In the genomic region with DNA sequence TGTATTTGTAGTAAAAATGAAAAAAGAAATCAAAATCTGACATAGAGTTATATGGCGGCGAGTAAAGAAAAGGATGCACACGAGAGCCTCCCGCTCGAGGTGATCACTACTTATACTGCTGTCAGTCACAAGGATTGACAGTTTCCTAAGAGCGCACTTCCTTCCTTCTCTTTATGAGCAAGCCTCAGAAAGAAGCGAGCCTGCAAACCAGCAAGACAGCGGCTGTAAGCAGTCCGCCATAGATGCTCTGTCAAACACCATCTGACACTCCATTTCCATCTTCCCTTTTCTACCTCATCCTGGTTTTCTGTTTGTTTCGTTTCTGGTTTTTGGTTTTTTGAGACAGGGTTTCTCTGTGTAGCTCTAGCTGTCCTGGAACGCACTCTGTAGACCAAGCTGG, we compare ENCODE assay signal across 31 mouse cellular contexts.
DNase-seq lines count a peak whose midpoint lies in the region; ATAC-seq lines count a peak whose summit lies in the region.
"Had no signal": no experiment of that assay in that cellular context is flagged by ENCODE, and none has a peak within 500 bp of the region (broad histone marks: within the 10 kb centered on the region; RNA-seq: fewer than 3 reads in every experiment).

No protein-coding gene starts in this region.

- WGBS in macrophage (ENCODE audit: missing documents): 22% methylated on average over 11 of the region's 11 CpGs
- 86% methylated on average over 11 of the region's 11 CpGs for WGBS in hindbrain, embryonic 16.5 days

- DNase-seq in lung, postnatal 36 days: peak; percentile 23
- DNase-seq in lung, postnatal 25 days (ENCODE audit: low spot score): no peak
- DNase-seq in splenic B cell, adult 2 months (ENCODE audit: low read depth, low spot score): peak; percentile 1
- no peak for DNase-seq in cerebellum, adult 11 months
- DNase-seq: adrenal gland, adult 2 months; cerebellum, adult 11-12 months; cerebellum, adult 9-11 months; gastrocnemius, postnatal 10 days; heart, postnatal 36 days; kidney, adult 9 months; kidney, postnatal 10 days; lung, postnatal 14 days; midbrain, embryonic 14.5 days; right cerebral cortex, adult 18-20 months; right cerebral cortex, postnatal 4 days; thymus, postnatal 14 days had no signal

- H3K27me3 ChIP-seq in splenic B cell, adult 2 months (ENCODE audit: control insufficient read depth, insufficient read depth, low read length, poor library complexity, severe bottlenecking): no peaks in the 10 kb centered on the region
- no peaks in the 10 kb centered on the region for H3K27me3 ChIP-seq in hindbrain, embryonic 16.5 days (replicated peaks; ENCODE audit: control insufficient read depth, insufficient read depth, low read length)
- H3K27me3 ChIP-seq: CH12.LX; embryonic facial prominence, embryonic 13.5 days; hindbrain, embryonic 13.5 days; limb, embryonic 13.5 days; stomach, embryonic 15.5 days had no signal

- no peak overlapping the region for H3K4me3 ChIP-seq in macrophage (ENCODE audit: inconsistent target)
- H3K4me3 ChIP-seq in hindbrain, embryonic 16.5 days (ENCODE audit: low read length): no peak overlapping the region
- H3K4me3 ChIP-seq: embryonic facial prominence, embryonic 13.5 days; erythroblast, embryonic 14.5 days; heart, embryonic 10.5 days; hindbrain, embryonic 13.5 days; limb, embryonic 13.5 days; stomach, embryonic 15.5 days had no signal

- H3K36me3 ChIP-seq in macrophage (ENCODE audit: inconsistent target): no peaks in the 10 kb centered on the region
- H3K36me3 ChIP-seq in splenic B cell, adult 2 months (ENCODE audit: control insufficient read depth, insufficient read depth, low read length, poor library complexity, severe bottlenecking): no peaks in the 10 kb centered on the region
- no peaks in the 10 kb centered on the region for H3K36me3 ChIP-seq in hindbrain, embryonic 16.5 days (ENCODE audit: control insufficient read depth, insufficient read depth, low read length)
- H3K36me3 ChIP-seq: embryonic facial prominence, embryonic 13.5 days; heart, embryonic 10.5 days; hindbrain, embryonic 13.5 days; limb, embryonic 13.5 days; stomach, embryonic 15.5 days had no signal

- no peaks in the 10 kb centered on the region for H3K9me3 ChIP-seq in hindbrain, embryonic 16.5 days (ENCODE audit: control insufficient read depth, low read length)
- H3K9me3 ChIP-seq: embryonic facial prominence, embryonic 13.5 days; heart, embryonic 10.5 days; hindbrain, embryonic 13.5 days; limb, embryonic 13.5 days; stomach, embryonic 15.5 days had no signal

- ATAC-seq in common myeloid progenitor, adult 5-6 weeks (replicated peaks; ENCODE audit: low read depth, poor library complexity, severe bottlenecking): peak; percentile 62
- no peak for ATAC-seq in hindbrain, embryonic 16.5 days
- ATAC-seq: activated CD4-positive, CD25-positive, alpha-beta regulatory T cell, adult 4 months; forebrain, embryonic 16.5 days; intestine, postnatal 0 days had no signal

- H3K4me2 ChIP-seq in hindbrain, embryonic 16.5 days (ENCODE audit: low read length): no peak overlapping the region
- H3K4me2 ChIP-seq: embryonic facial prominence, embryonic 13.5 days; hindbrain, embryonic 13.5 days; limb, embryonic 13.5 days; lung, embryonic 14.5 days; stomach, embryonic 15.5 days had no signal

- peak overlapping the region; percentile 73 for H3K27ac ChIP-seq in macrophage
- H3K27ac ChIP-seq in hindbrain, embryonic 16.5 days (ENCODE audit: low read depth, low read length): no peak overlapping the region
- H3K27ac ChIP-seq: embryonic facial prominence, embryonic 13.5 days; hindbrain, embryonic 13.5 days; limb, embryonic 13.5 days; liver, embryonic 14.5 days; stomach, embryonic 15.5 days had no signal

- H3K9ac ChIP-seq in hindbrain, embryonic 16.5 days (ENCODE audit: low read depth, low read length): no peak overlapping the region
- H3K9ac ChIP-seq: embryonic facial prominence, embryonic 13.5 days; hindbrain, embryonic 13.5 days; limb, embryonic 13.5 days; liver, embryonic 14.5 days; lung, embryonic 14.5 days; stomach, embryonic 15.5 days had no signal

- peaks cover 4% of the 10 kb centered on the region for H3K4me1 ChIP-seq in hindbrain, embryonic 16.5 days (ENCODE audit: control insufficient read depth, insufficient read depth, low read depth, low read length)

- H3K79me2 ChIP-seq in macrophage (ENCODE audit: inconsistent target): peaks cover 93% of the 10 kb centered on the region

Comparison
In these comparisons a context has a peak if more than half of its experiments do, and no peak if none do; other contexts are left out.
1. DNase-seq: peak in lung, postnatal 36 days (single experiment) and splenic B cell, adult 2 months (single experiment); none in lung, postnatal 25 days (single experiment) and cerebellum, adult 11 months (single experiment).